Mouse (Mus musculus): ENCODE results near the gene Ythdf1. TPM values are rescaled to one million over a fixed set of nuclear protein-coding genes. Genes with fewer than 3 reads are reported as not detected.

The Ythdf1 gene
- total and polyA plus RNA-seq, 3 experiments = 29.5 to 57.9 (median 41.8) TPM

GRCm38 (mm10) chr2:180910928-180911327, 9.8 kb downstream of the Ythdf1 start:
- no peak for DNase-seq

DNA sequence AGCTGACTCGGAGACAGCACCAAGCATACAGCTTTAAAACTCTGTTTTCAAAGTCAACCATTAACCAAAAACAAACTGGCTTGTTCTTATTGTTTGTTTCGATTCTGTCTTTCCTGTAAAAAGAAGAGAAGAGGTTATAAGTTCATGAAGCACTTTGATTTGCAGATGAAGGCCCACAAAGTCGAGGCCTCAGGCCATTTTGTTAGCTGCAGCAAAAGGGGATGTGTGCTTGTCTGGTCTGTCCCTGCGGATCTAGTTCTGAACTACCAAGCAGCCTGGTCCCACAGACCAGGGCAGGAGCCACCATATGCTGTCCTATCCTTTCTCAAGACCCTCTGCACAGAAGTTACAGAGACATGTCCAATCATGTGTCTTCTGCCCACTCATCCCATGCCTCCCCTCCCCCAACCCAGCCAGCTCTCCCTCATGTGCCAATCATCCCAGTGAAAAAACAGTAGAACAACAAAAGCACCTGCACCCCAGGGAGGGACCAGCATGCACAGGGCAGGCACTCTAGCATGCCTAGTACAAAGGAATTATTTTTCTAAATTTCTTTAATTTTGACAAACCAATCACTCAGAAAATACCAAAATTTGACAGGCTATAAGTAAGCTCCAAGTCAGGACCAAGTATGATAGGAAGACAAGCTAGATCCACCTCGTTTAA, 15.1 kb downstream of the Ythdf1 start:
- no peak for DNase-seq

- no peak for DNase-seq
These were observed 16.1 kb downstream of the Ythdf1 start for GRCm38 (mm10) chr2:180904435-180905208.

DNA sequence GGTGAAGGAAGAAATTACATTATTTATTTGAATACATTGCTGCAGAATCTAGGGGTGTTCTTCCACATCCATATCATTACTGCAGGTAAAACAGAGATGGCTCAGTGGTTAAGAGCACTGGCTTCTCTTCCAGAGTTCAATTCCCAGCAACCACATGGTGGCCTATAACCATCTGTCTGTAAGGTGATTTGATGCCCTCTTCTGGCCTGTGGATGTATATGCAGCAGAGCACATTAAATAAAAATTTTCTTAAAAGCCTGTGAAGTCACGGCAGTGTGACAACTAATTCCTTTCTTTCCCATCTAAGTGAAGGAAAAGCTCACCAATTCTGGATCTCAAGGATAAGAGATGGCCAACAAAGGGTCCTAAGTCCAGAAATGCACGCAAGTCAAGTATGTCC, 18.7 kb downstream of the Ythdf1 start:
- no peak for DNase-seq

- DNase-seq = no peak
These were observed 22.9 kb downstream of the Ythdf1 start for GRCm38 (mm10) chr2:180897857-180898256.

DNA sequence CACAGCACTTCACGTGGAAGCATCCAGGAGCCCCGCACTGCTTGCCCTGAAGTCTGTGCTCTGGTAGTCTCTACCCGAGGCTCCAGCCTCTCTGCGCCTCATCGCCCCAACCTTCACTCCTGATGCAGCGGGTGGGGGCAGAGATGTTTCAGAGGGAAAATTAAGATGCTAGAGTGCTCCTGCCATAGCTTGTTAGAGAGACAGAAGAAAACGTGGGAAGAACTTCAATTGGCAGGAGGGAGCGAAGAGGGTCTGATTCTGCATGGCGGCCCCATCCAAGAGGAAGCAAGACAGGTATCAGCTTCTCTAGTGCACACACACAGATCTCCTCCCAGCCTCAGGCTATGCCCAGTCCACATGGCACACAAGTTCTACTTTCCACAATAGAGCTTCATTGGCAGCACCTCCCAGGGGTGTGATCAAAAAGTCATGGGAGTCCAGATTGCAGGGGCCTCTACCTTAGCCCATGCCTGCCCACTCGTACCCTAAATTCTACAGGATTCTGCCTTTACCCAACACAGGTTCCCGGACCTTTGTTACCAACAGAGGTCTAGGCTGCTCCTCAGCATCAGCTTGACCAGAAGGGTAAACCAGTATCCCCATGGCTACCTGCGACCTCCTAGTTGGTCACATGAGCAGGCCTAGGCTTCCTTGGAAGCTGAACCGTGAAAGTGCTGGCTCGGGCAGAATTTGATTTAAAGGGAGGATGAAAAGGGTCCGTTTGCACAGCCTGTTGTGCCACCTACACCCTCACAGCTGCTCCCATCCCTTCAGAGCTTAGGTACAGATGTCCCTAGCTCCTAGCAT, 23.7 kb downstream of the Ythdf1 start:
- no peak for DNase-seq

DNA sequence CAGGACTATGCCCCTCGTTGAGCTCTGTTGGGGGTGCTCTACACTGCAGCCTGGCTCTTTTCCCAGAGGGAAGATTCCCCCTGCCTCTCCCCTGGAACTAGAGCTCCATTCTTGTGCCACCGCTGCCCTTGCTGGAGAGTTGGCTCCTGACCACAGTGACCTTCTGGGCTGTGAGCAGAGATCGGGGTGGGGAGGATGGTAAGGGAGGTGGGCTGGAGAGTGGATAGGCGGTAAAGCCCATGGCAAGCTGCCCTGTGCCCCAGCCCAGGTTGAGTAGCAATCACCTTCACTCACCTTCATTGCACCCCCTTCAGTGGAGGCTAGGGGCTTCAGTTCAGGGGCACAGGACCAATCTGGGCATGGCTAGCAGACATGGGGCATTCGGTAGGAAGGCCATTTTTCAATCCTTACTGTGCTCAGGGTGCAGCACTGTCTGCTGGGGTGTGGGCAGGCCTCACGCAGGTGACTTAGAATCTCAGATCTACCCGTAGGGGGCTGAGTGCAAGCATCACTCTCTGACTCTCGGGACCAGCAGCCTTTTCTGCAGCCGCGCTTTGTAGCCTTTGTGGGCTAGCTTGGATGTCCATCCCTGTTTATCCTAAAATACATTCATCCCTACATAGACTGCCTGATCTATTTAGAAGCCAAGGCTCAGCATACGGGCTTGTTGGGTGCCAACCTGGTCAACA, 24.8 kb downstream of the Ythdf1 start:
- no peak for DNase-seq

- DNase-seq = no peak
These were observed 25.4 kb downstream of the Ythdf1 start for GRCm38 (mm10) chr2:180895321-180895720.

GRCm38 (mm10) chr2:180894734-180895133, 26.0 kb downstream of the Ythdf1 start:
- DNase-seq = peak; percentile 58

GRCm38 (mm10) chr2:180894029-180894623, 26.6 kb downstream of the Ythdf1 start:
- peak; percentile 68 for DNase-seq

DNA sequence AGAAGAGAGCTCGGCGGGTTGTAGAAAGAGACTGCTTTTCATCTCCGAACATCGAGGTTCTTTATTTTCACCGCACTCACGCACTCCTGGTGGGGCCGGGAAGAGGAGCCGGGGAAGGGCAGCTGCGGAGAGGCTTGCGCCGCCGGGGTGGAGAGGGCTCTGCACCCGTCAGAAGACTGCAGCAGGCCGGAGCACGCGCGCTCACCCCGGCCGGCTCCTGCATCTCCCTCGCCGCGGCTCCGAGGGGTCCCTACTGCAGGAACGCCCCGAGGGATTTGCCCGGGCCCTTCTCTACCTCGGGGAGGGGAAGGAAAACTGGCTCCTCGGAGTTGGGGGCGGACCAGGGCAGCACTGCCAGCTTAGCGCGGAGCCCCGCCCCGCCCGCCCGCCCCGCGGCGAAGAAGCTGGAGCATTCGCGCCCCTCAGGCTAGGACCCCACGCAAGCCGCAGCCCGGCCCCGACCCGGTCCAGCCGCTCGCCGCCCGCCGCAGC, 27.2 kb downstream of the Ythdf1 start:
- DNase-seq = peak; percentile 22

GRCm38 (mm10) chr2:180892841-180893521, 27.8 kb downstream of the Ythdf1 start:
- DNase-seq = peak; percentile 54

DNA sequence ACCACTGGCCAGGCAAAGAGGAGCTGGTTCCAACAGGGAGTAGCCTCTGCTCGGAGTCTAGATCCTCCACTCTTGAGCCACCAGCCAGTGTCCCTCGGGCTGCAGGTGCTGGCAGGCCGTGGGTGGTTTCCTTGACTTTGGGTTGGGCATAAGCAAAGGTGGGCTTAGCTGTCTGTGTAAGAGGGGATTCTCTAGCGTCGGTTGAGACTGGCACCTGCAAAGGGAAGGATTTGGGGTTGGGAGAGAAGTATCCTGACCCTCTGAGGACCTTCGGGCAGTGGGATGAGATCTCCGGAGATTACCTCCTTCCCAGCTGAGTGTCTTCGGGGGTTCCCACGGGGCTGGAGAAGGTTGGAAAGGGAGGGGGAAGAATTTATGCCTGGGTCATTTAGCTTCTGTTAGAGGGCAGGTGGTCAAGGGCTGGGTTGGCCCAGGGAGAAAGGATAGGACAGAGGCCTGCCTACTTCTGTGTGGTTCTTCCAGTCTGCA, 28.9 kb downstream of the Ythdf1 start:
- no peak for DNase-seq

GRCm38 (mm10) chr2:180891075-180891834, 29.5 kb downstream of the Ythdf1 start:
- DNase-seq = no peak

- DNase-seq = no peak
These were observed 30.2 kb downstream of the Ythdf1 start for GRCm38 (mm10) chr2:180890422-180891074.

DNA sequence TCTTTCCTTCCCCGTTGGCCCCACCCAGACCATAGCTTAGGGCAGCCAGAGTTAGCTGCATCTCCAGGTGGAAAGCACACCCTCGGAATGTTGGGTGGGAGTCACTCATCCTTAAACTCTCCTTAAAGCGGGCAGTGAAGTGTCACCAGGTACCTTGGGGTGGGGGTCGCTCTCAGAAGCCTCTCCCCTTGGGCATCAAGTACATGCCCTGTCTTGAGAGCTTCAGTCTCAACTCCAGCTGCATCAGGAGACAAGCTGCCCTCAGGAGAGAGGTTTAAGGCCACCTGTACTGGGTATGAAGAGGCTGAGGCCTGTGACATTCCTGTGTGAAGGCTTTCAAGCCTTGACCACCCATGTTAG, 30.8 kb downstream of the Ythdf1 start:
- DNase-seq = no peak

DNA sequence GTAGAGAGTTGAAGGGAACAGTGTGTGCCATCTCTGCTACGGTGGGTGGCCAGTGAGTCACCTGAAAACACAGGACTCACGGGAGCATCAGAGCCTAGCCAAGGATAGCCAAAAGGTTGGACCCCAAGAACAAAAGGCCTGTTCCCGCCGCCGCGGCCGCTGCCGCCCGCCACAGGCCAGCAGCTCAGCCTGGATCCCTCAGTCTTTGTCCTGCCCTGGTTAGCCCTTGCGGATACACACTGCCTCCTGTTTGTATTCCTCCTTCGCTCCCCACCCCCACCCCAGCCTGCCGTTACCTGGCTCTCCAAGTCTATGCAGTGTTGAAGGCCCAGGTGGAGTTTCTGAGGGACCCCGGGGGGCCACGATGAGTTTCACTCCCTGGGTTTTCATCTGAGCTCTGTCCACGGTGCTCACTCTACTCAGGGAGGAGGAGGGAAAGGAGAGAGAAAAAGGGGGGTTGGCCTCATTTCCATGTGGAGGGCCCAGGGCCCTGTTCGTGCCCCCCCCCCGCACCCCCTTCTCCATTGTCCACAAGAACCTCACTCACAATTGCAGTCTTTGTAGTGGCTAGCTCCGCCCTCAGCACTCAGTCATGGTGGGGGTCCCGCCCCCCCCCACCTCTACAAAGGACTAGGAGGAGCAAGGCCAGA, 31.4 kb downstream of the Ythdf1 start:
- no peak for DNase-seq

DNA sequence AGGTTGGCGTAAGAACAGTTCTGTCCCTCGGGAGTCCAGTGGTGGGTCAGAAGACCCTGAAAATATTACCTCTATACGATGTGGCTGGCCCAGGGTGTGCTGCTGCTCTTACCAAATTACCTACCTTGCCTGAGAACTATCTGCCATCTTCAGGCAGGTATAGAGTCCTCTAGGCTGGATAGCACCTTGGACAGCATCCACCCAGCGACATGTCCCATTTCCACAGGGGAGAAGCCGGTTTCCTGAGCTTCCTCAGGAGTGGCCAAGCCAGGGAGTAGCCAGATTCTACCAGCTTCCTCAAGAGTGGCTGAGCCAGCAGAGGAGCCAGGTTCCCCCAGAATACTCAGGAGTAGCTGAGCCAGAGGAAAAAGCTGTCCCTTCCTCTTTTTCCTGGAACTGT, 35.5 kb downstream of the Ythdf1 start:
- DNase-seq = no peak

DNA sequence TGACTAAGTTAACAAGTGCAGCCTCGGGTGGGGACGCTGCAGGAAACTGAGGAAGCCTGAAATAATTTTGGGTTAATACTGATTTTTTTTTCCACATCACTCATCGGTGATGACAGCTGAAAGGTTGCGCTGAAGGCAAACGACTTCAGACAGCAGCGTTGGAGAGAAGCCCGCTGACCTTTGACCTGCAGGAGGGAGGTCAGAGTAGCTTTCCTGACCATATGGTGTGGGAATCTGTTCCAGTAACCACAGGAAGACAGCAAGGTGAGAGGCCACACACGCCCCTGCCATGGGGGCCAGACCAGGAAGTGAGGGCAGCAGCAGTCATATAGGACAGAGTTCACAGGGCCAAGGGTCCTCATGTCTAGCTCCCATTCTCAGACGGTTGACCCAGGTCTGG, 39.5 kb downstream of the Ythdf1 start:
- DNase-seq = no peak
